Mouse (Mus musculus): ENCODE measurements around the gene Rxfp4. TPM values are rescaled to one million over a fixed set of nuclear protein-coding genes. Genes with fewer than 3 reads are reported as not detected.

Rxfp4 gene
- total RNA-seq (2021): not detected
- long read RNA-seq, experiment 1: 0 reads
- long read RNA-seq, experiment 2: 0 reads

DNA sequence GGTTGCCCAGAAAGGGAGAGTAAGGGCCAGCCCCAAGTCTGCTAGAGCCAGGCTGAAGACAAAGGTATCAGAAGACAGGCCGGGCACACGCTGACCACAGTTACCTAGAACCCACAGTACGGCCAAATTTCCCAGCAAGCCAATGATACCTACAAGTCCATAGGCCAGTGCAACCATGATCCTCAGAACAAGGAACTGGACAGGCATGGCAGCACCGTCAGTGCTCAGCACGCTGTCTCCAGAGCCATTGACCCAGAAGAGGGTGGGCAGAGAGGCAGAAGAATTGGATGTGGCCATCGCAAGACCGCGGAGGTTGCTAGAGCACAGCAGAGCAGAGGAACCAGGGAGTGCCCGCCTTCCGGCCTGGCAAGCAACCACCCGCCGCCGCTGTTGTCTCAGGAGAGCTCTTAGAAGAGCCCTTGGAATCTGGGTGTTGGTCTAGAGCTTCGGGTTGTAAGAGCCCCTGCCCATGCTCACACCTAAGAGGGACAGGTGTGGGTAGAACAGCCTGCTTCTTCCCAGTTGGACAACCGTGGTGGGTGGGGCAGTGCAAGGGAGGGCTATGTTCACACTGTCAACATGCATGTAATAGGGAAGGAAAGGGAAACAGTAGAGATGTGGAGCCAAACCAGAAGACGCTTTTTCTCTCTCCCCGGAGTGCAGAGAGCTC is at the start of gene Rxfp4:
Gene Rxfp4 (minus strand): TSS at position 297 of the 670 bp plus-strand sequence.
- no peak for DNase-seq (ENCODE audit: low spot score in 2 of 2)

DNA sequence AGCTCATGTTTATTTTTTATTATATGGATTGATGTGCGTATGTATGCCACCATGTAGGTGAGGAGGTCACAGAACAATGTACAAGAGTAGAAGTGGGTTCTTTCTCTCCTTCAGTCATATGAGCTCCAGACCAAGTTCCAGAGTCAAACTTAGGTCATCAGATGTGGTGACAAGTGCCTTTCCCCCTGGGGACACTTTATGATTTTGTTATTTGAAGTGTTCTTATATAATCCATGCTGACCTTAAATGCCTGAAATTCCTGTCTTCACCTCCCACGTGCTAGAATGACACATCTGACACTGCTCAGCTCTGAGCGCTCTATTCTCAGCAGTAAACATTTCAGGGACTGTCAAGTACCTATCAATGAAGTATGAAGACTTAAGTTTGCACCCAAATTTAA is 48.3 kb upstream of the Rxfp4 start:
- DNase-seq (ENCODE audit: low spot score in 2 of 2): no peak

DNA sequence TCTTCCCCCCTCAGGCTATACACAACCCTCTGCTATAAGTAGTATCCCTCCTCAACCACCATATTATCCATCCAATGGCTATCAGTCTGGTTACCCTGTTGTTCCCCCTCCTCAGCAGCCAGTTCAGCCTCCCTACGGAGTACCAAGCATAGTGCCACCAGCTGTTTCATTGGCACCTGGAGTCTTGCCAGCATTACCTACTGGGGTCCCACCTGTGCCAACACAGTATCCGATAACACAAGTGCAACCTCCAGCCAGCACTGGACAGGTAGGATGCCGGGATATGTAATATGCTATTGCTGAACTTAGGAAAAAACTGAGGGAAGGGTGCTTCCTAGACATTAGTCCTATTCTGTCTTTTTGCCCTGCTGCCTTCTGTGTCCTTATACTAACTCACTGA is 47.3 kb upstream of the Rxfp4 start:
- DNase-seq (ENCODE audit: low spot score in 2 of 2): no peak

DNA sequence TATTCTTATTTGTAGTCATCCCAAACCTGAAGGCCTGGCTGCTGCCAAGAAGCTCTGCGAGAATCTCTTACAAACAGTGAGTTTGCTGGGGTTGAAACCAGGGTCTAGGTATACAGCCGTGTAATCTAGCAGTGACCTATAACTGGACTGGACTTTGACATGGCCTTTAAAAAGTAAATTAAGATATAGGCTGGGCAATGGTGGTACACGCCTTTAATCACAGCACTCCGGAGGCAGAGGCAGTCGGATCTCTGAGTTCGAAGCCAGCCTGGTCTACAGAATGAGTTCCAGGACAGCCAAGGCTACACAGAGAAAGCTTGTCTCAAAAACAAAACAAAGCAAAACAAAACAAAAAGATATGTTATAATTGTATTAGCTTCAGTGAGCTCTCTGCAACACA is 45.9 kb upstream of the Rxfp4 start:
- no peak for DNase-seq (ENCODE audit: low spot score in 2 of 2)

DNA sequence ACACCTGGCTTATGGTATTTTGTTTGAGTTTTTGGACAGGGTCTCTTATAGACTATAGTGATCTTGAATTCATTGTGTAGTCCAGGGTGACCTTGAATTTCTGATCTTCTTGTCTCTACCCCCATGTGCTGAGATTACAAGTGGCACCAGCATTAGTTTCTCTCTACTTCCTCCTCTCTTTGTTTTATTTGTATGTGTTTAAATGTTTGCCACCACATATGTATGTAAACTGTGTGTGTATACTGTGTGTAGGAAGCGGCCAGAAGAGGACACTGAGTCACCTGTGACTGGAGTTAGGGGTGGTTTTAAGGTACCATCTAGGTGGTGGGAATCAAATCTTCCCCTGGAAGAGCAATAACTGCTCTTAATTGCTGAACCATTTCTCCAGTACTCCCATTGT is 45.1 kb upstream of the Rxfp4 start:
- no peak for DNase-seq (ENCODE audit: low spot score in 2 of 2)

DNA sequence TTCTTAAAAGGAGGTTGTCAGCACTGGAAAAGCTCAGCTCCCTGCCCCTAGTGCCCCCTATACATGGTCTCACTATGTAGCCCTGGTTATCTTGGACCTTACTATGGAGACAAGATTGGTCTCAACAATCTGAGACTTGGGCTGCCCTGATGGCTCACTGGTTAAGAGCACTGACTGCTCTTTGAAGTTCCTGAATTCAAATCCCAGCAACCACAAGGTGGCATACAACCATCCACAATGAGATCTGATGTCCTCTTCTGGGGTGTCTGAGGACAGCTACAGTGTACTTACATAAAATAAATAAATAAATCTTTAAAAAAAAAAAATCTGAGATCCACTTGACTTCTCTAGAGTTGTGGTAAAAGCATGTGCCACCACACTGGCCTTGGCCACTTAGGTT is 42.6 kb upstream of the Rxfp4 start:
- no peak for DNase-seq (ENCODE audit: low spot score in 2 of 2)

DNA sequence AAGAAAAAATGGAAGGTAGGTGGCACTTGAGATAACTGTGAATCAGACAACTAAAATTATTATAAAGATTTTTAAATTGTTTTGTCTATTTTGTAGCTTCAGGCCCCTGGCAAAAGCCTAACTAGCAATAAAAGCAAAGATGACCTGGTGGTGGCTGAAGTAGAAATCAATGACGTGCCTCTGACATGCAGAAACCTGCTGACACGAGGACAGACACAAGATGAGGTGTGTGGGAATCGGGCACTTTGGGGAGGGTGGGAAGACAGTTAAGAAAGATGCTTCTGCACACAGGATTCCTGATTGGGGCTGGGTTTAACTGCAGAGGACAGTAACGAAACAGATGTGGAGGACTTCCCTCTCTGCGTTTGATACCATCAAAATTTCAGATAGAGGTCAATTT is 36.1 kb upstream of the Rxfp4 start:
- no peak for DNase-seq (ENCODE audit: low spot score in 2 of 2)

DNA sequence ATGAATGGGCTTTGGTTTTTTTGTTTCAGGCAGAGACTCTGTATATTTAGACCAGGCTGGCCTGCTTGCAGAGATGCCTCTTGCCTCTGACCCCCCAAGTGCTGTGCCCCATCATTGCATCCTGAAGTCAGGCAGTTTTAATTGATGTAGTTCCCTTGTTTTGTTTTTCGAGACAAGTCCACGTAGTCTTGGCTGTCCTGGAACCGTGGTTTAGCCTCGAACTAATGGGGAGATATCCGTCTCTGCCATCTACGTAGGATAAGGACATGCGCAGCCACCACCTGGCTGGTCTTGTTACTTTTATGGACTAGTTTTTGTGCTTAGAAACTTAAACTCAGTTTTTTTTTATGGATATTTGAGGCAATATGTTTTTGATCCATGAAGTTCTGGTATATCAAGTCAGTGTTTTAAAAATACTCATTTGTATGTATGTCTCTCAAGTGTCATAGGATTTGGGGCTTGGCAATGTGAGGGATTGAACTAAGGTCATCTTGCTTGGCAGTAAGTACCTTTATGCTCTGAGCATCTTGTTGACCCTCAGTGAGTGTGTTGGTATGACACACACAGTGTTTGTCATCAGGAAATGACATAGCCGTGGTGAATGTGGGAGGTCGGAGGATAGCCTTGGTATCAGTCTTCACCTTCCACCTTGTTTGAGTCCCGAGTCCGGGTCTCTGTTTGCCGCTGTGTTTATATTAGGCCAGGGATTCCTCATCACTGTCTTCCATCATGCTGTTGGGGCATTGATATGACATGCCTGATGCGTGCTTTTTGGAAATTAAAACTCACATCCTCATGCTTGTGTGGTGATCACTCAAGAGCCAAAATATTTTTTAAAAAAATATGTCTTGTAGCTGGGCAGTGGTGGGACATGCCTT is 34.0 kb upstream of the Rxfp4 start:
- no peak for DNase-seq (ENCODE audit: low spot score in 2 of 2)

DNA sequence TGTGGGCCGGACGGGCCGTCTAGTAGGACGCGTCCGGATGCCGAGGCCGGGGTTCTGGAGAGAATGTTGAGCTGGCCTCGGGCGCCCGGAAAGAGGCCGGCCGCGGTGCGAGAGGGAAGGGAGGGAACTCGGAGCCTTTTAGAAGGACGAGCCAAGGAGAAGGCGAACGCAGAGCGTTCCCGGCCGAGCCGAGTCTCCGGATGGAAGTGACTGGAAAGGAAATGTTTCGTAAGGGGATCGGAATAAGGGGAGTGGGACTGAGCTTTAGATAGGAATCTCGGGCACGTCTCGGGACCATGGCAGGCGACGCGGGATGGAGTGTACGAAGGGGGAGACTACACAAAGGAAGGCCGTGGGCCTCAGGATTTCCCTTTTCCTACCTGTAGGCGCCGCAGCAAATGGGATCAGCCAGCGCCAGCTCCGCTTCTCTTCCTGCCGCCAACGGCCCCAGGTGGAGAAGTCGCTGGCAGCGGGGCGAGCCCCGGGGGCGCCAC is 33.1 kb upstream of the Rxfp4 start:
- peak; percentile 48 for DNase-seq (ENCODE audit: low spot score in 2 of 2)

DNA sequence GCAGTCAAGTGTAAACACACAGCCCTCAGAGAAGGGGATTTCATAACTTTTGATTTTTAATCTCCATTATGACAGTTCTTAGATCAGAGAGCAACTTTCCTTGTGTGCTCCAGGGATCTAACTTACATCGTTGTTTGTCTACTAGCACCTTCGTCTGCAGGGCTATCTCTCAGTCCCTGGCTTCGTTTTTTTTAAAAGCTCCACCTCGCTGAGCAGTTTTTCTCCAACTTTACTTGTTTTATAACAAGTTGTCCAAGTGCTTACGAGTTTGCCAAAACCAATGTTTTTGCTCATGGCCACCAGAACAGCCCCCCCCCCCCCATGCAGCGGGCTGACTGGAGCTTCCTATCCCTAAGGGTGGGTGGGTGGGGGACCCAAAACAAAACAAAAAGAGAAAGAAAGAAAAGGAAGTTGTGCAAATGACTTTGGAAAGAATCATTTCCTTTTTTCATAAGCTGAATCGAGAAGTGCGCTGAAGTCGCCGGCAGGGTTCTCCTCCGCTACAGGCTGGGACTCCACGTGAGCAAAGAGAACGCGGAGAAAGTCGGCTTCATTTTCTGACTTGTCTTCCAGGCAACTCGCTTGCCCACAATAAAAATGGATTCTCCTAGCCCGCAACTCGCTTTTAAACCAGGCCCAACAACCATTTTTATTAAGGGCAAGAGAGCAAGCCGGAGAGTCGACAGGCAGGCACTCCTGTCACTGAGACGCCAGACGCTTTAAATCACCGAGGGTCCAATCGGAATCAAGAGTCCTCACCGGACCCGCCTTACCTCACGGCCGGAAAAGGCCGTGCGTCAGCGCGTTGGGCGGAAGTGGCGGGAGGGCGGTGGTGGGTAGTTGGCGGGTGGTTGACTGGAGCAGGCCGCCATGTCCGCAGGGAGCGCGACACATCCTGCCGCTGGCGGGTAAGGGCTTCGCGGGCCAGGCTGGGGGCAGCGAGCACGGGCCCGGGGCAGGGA is 32.3 kb upstream of the Rxfp4 start, which contains the start of gene Khdc4:
Gene Khdc4 (plus strand): TSS at position 824 of the 962 bp plus-strand sequence.
- DNase-seq (ENCODE audit: low spot score in 2 of 2): peak; percentile 96 to 98

DNA sequence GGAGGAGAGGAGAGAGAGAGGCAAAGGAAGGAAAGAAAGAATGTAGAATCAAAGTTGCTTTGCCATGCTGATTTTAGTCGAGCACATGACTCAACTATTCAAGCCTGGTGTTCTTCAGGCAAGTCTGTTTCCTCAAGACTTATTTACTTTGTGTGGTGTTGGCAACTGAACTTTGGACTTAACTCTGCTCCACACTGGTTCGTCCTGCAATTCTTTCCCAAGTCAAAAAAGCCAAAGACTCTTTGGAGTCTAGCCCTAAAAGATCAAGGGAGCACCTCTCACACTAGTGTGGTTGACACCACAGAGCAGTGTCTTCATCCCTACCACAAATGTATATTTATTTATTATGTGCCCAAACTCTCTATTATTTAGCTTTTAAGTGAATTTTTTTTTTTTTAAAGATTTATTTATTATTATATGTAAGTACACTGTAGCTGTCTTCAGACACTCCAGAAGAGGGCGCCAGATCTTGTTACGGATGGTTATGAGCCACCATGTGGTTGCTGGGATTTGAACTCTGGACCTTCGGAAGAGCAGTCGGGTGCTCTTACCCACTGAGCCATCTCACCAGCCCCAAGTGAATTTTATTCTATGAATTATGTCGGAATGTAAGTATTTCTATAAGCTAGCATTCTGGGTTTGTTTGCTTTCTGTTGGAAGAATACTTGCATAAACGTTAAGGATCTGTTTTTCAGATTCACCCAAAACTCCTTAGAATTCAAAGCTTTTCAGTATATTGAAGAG is 31.5 kb upstream of the Rxfp4 start:
- no peak for DNase-seq (ENCODE audit: low spot score in 2 of 2)

DNA sequence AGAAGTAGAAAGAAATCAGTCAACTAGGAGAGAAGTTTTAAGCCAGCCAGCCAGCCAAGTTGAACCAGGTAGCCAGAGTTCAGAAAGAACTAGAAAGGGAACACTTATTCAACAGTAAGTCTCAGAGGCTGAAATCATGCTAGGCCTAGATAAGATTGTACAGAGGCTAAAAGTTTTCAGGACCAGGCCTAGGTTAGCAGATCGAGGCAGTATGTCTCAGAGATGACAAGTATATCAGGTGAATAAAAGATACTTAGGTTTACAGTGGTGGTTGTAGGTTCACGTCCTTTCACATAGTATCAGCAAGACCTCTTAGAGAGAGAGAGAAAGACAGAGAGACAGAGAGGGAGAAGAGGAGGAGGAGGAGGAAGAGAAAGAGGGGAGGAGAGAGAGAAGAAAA is 30.9 kb upstream of the Rxfp4 start:
- DNase-seq (ENCODE audit: low spot score in 2 of 2): no peak

DNA sequence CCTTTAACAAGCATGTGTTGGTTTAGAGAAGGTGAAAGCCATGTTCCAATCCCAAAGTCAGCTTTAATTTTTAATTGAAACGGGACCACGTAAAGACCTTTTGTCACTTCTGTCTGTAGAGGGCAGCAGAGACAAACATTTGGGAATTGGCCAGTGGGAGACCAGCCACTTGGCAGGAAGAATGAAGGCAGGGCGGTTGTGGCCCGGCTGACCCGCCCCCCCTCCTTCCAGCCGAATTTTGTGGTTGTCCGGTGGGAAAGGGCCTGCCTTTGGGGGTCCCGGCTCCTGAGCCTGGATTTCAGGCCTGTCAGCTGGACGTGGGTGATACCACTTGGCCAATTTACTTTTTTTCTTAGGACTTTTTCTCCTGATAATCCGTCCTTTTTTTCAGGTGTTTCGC is 24.5 kb upstream of the Rxfp4 start:
- DNase-seq (ENCODE audit: low spot score in 2 of 2): peak; percentile 47 to 60

DNA sequence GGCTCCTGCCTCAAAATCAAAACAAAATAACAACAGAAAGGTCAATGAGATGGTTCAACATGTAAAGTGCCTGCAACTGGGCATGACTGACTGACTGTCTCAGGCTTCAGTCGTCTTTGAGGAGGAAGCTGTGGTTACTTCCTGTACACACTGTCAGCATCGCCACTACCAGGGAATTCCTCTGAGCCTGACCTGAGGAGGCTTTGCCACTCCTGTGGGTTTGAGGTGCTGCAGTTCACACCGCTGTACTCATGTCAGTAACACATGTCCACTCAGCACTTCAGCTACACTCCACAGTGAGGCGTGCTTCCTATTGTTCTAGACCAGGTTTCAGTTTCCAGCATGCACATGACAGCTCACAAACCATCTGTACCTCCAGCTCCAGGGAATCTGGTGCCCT is 11.2 kb upstream of the Rxfp4 start:
- no peak for DNase-seq (ENCODE audit: low spot score in 2 of 2)

DNA sequence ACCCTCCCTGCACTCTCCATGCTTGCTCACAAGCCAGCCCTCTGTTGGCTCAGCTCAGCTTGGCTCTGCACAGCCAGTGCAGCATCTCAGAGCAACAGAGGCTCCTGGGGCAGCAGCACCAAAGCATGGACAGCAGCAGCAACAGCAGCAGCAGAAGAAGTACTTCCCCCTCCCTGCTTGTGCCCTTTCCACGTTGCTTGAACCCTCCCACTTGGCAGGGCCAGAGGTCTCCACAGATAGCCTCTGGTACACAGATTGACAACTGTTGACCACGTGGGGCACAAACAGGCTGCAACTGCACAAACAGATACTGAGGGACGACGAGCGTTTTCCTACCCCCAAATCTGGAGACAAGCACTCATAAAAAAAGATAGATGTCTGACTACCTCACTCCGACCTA is 6.9 kb upstream of the Rxfp4 start:
- no peak for DNase-seq (ENCODE audit: low spot score in 2 of 2)

DNA sequence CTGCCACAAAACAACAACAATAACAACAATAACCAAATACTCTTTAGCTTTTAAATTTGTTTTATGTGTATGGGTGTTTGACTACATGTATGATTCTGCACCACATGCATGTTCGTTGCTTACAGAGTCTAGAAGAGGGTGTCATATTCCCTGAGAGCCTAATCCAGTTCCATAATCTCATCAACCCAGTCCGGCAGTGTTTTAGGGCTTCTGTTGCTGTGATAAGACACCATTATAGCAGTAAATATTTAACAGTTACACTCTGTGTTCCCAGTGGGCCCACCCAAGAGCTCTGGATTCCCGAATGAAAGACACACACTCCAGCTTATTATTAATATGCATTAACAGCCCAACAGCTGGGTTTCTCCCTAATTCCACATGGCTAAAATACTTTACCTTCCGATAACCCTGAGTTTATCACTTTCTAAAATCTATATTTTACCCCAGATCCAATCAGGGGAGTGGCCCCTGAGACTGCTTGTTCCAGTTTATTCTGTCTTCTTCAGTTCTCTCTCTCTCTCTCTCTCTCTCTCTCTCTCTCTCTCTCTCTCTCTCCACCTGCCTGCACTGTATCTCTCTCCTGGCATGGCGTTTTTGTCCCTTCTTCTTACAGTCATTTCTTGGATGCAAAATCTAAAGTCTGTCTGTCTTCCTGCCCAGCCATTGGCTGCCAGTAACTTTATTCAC is 5.6 kb upstream of the Rxfp4 start:
- DNase-seq (ENCODE audit: low spot score in 2 of 2): no peak

DNA sequence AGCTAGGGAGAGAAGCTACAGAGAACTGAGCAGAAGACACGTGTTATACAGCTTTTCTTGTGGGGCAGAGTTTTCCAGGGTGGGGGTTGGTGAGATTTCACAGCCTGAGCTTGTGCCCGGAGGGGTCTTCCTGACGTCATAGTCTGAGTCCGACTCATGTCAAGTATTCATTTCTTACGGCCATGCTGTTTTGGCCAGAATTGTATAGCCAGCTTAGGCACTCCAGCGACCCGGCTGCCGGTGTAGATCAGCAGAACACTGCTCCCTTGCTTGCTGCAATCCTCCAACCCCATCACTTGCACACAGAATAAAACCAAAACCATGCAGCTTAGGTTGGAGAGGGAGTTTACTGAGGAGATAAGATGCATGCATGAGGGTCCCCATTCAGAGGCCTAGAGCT is 2.7 kb upstream of the Rxfp4 start:
- DNase-seq (ENCODE audit: low spot score in 2 of 2): no peak

DNA sequence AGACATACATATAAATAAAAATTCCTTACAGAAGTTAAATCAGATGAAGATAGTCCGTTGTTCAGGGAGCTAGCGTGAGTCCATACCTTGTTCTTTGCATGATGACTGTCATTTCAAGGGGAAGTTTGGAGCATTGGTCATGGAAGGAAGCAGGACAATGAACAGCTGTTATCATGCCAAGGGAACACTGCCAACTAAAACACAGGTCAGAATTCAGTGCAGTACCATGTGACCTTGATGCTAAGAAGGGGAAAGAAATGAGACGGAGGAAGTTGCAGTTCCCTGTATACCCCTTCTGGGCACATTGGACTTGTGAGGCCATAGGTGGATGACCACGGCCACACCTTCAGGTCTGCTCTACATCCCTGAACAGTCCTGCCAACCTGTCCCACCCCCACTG is 1.7 kb upstream of the Rxfp4 start:
- no peak for DNase-seq (ENCODE audit: low spot score in 2 of 2)

DNA sequence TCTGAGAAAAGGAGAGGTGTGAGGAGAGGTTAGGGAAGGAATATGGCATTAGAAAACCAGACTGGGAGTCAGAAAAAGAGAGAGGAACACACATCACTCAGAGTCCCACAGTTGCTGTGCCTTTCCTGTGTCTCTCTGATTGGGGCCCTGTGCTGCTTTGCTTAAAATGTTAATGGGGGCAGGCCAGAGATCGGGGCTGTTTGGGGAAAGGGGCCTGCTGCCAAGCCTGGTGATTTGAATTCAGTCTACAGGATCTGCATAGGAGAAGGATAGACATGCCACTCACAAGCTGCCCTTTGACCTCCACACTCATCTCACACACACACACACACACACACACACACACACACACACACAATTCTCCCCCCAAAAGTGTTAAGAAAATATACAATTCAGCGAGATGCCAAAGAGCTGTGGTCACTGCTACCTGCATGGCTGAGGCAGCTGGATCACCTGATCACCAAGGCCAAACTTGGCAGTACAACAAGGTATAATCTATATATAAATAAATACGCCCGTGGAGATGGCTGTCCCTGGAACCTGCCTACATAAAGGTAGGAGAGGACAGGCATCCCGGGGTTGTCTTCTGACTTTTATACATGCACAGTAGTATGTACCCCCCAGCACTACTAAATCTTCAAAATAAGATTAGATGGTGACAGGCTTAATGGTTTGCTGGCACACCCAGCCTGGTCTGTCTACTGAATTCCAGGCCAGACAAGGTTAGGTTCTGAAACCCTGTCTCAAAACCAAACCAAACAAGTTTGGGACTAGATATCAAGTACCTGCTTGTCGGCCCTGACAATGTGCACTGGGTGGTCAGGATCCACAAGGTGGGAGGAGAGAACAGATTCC is 801 bp upstream of the Rxfp4 start:
- no peak for DNase-seq (ENCODE audit: low spot score in 2 of 2)
